Mouse (Mus musculus) heart, adult 18-20 months (tissue): ENCODE results near the gene Tmem131. TPM values are rescaled to one million over a fixed set of nuclear protein-coding genes. Genes with fewer than 3 reads are reported as not detected.

Experiments used
- DNase-seq, 2 experiments: peaks; one replicate each; pipeline ENCODE4 v3.0.0; 2021 to 2022; ENCODE audit warnings: mixed read lengths in 1 of 2
- total RNA-seq, 2 experiments: library from RNA; stranded (reverse); gene quantifications; 2 replicates each; pipeline ENCODE4 v1.2.3; 2021

Gene Tmem131
- total RNA-seq, 2 experiments from 2014 or later = 24.2 to 29.6 TPM

GRCm38 (mm10) chr1:36938801-36939286 lies 4.6 kb downstream of the Tmem131 start:
- DNase-seq = peak; percentile 22 to 57

- no peak for DNase-seq
These were observed 5.1 kb downstream of the Tmem131 start for GRCm38 (mm10) chr1:36938348-36938747.

- DNase-seq = no peak
These were observed 5.8 kb downstream of the Tmem131 start for GRCm38 (mm10) chr1:36937648-36938047.

GRCm38 (mm10) chr1:36937015-36937414 lies 6.5 kb downstream of the Tmem131 start:
- DNase-seq = no peak

GRCm38 (mm10) chr1:36936567-36936966 lies 6.9 kb downstream of the Tmem131 start:
- no peak for DNase-seq

GRCm38 (mm10) chr1:36934778-36935177 lies 8.7 kb downstream of the Tmem131 start:
- DNase-seq = peak in 1 of 2 experiments; percentile 39

- DNase-seq = no peak
These were observed 9.4 kb downstream of the Tmem131 start for GRCm38 (mm10) chr1:36933965-36934585.

GRCm38 (mm10) chr1:36932231-36932630 lies 11.2 kb downstream of the Tmem131 start:
- DNase-seq = no peak

GRCm38 (mm10) chr1:36930911-36931310 lies 12.6 kb downstream of the Tmem131 start:
- DNase-seq = no peak

- no peak for DNase-seq
These were observed 13.5 kb downstream of the Tmem131 start for GRCm38 (mm10) chr1:36929996-36930395.

- no peak for DNase-seq
These were observed 14.8 kb downstream of the Tmem131 start for GRCm38 (mm10) chr1:36928357-36929330.

GRCm38 (mm10) chr1:36927569-36927968 lies 15.9 kb downstream of the Tmem131 start:
- no peak for DNase-seq

GRCm38 (mm10) chr1:36926738-36927137 lies 16.7 kb downstream of the Tmem131 start:
- DNase-seq = no peak

- DNase-seq = no peak
These were observed 17.2 kb downstream of the Tmem131 start for GRCm38 (mm10) chr1:36926246-36926645.

GRCm38 (mm10) chr1:36925781-36926180 lies 17.7 kb downstream of the Tmem131 start:
- DNase-seq = no peak

GRCm38 (mm10) chr1:36924853-36925252 lies 18.6 kb downstream of the Tmem131 start:
- peak in 1 of 2 experiments; percentile 13 for DNase-seq

GRCm38 (mm10) chr1:36923911-36924310 lies 19.6 kb downstream of the Tmem131 start:
- DNase-seq = no peak

GRCm38 (mm10) chr1:36922623-36923421 lies 20.6 kb downstream of the Tmem131 start:
- peak in 1 of 2 experiments; percentile 8 for DNase-seq

GRCm38 (mm10) chr1:36921614-36922393 lies 21.7 kb downstream of the Tmem131 start:
- DNase-seq = no peak

GRCm38 (mm10) chr1:36920726-36921125 lies 22.7 kb downstream of the Tmem131 start:
- DNase-seq = peak; percentile 80 to 84

- DNase-seq = peak; percentile 87 to 93
These were observed 23.2 kb downstream of the Tmem131 start for GRCm38 (mm10) chr1:36920154-36920716.
